Mouse (Mus musculus) small intestine, adult 2 months (tissue): ENCODE results near the gene Chtop. TPM values are rescaled to one million over a fixed set of nuclear protein-coding genes. Genes with fewer than 3 reads are reported as not detected.
A peak's percentile ranks its signal among the peaks of the same experiment; 100 is the strongest.

Experiments
- H3K27ac ChIP-seq: fragments of 200-500 bp; 2 replicates; pipeline ENCODE4 v1.5.1; 2012; ENCODE audit warnings: low read depth, low read length, control low read depth, inconsistent platforms; ENCODE audit not compliant: insufficient read depth
- H3K27me3 ChIP-seq: fragments of 200-500 bp; 2 replicates; pipeline ENCODE4 v1.6.1; 2012; ENCODE audit warnings: mild to moderate bottlenecking, moderate library complexity, low read length, inconsistent platforms; ENCODE audit not compliant: control insufficient read depth, insufficient read depth
- H3K36me3 ChIP-seq: fragments of 200-500 bp; 2 replicates; pipeline ENCODE4 v1.6.1; 2012; ENCODE audit warnings: mild to moderate bottlenecking, low read length, control low read depth, inconsistent platforms; ENCODE audit not compliant: control insufficient read depth, insufficient read depth
- H3K4me1 ChIP-seq: fragments of 200-500 bp; 2 replicates; pipeline ENCODE4 v1.6.1; 2012; ENCODE audit warnings: low read length, inconsistent platforms, mixed read lengths; ENCODE audit not compliant: control insufficient read depth, insufficient read depth, insufficient read length
- H3K4me3 ChIP-seq: fragments of 200-500 bp; 2 replicates; pipeline ENCODE4 v1.5.1; 2012; ENCODE audit warnings: low read depth, mild to moderate bottlenecking, control low read depth, inconsistent platforms, low read length, moderate library complexity
- CTCF ChIP-seq: fragments of 200-500 bp; IDR thresholded peaks from 2 replicates; pipeline ENCODE4 v1.5.1; 2012; ENCODE audit warnings: low read depth, mild to moderate bottlenecking, control low read depth, inconsistent platforms, low read length, moderate library complexity, mixed read lengths; ENCODE audit not compliant: insufficient replicate concordance, insufficient read length; ENCODE audit errors: extremely low read depth
- POLR2A ChIP-seq: fragments of 200-500 bp; IDR thresholded peaks from 2 replicates; pipeline ENCODE4 v1.6.1; 2012; ENCODE audit warnings: low read depth, mild to moderate bottlenecking, control low read depth, inconsistent platforms, low read length, moderate library complexity
- WGBS: fragments of 180-500 bp; shearing (Covaris S2); methylation state at CpG from one replicate; pipeline ENCODE4 v1.1.7; 2018; 5-methylcytosine and 5-hydroxymethylcytosine counted together
- polyA plus RNA-seq: library from polyadenylated mRNA; depleted of rRNA; stranded (reverse); fragments of >200 nt; gene quantifications from 2 replicates; pipeline ENCODE4 v1.2.3, GENCODE M21; 2012

Gene Chtop
- polyA plus RNA-seq, 1 experiment: 22.3 TPM

- TF ChIP-seq POLR2A (no peak), CTCF (no peak)
- H3K27ac ChIP-seq: peak overlapping the region; percentile 28; the same call in 1 of the 2 replicates
- peaks cover 28% of the 10 kb centered on the region for H3K36me3 ChIP-seq
- no peak overlapping the region for H3K4me3 ChIP-seq
- no peaks in the 10 kb centered on the region for H3K27me3 ChIP-seq
- 32% methylated on average over 4 of the region's 4 CpGs for WGBS
- no peaks in the 10 kb centered on the region for H3K4me1 ChIP-seq
Observed at GRCm38 (mm10) chr3:90493831-90494540, 15.3 kb downstream of the Chtop start.

- 22% methylated on average over 2 of the region's 2 CpGs for WGBS
- no peak for TF ChIP-seq POLR2A
- TF ChIP-seq CTCF: no peak
- Histone ChIP-seq H3K27ac (no peak overlapping the region), H3K27me3 (no peaks in the 10 kb centered on the region), H3K4me1 (no peaks in the 10 kb centered on the region), H3K4me3 (no peak overlapping the region), H3K36me3 (peaks cover 20% of the 10 kb centered on the region)
Observed at GRCm38 (mm10) chr3:90491350-90491749, 17.9 kb downstream of the Chtop start.

- H3K27ac ChIP-seq: peak within 1 kb of the TSS; percentile 35; the same call in 1 of the 2 replicates
- peak within 1 kb of the TSS; percentile 85 for H3K4me3 ChIP-seq
- peaks cover 23% of the 10 kb centered on the region for H3K36me3 ChIP-seq
- TF ChIP-seq CTCF (peak; percentile 88), POLR2A (no peak; the same call in 1 of the 2 replicates)
- WGBS: under 1% methylated on average over 37 of the region's 37 CpGs
- no peaks in the 10 kb centered on the region for H3K27me3 ChIP-seq
- no peaks in the 10 kb centered on the region for H3K4me1 ChIP-seq
Observed at GRCm38 (mm10) chr3:90490696-90491256, 18.5 kb downstream of the Chtop start, which contains the start of gene Snapin. Gene Snapin, minus strand, starts transcription at chr3:90491033.

GRCm38 (mm10) chr3:90488576-90488975, 20.7 kb downstream of the Chtop start:
- H3K4me1 ChIP-seq: no peaks in the 10 kb centered on the region
- TF ChIP-seq CTCF (no peak), POLR2A (no peak)
- no peaks in the 10 kb centered on the region for H3K27me3 ChIP-seq
- WGBS: 80% methylated on average over 6 of the region's 6 CpGs
- no peak overlapping the region for H3K4me3 ChIP-seq
- H3K27ac ChIP-seq: no peak overlapping the region
- H3K36me3 ChIP-seq: peaks cover 36% of the 10 kb centered on the region

GRCm38 (mm10) chr3:90486998-90487397, 22.3 kb downstream of the Chtop start:
- H3K36me3 ChIP-seq: peaks cover 48% of the 10 kb centered on the region
- H3K27ac ChIP-seq: no peak overlapping the region
- H3K4me1 ChIP-seq: no peaks in the 10 kb centered on the region
- no peaks in the 10 kb centered on the region for H3K27me3 ChIP-seq
- no peak overlapping the region for H3K4me3 ChIP-seq
- 42% methylated on average over 5 of the region's 5 CpGs for WGBS
- TF ChIP-seq POLR2A (no peak), CTCF (no peak)

- Histone ChIP-seq H3K4me1 (peaks cover 2% of the 10 kb centered on the region), H3K4me3 (peak within 1 kb of the TSS; percentile 97), H3K27ac (peak within 1 kb of the TSS; percentile 52; the same call in 1 of the 2 replicates), H3K27me3 (no peaks in the 10 kb centered on the region), H3K36me3 (peaks cover 4% of the 10 kb centered on the region)
- WGBS: under 1% methylated on average over 45 of the region's 45 CpGs
- TF ChIP-seq CTCF (peak; percentile 19; the same call in 1 of the 2 replicates), POLR2A (peak; percentile 55; the same call in 1 of the 2 replicates)
Observed at GRCm38 (mm10) chr3:90475831-90476611, 33.3 kb downstream of the Chtop start, which contains the start of gene Ilf2. Gene Ilf2, plus strand, starts transcription at chr3:90476126.
